Mouse (Mus musculus) megakaryocyte, adult 5-6 weeks (primary cell): Measurements from ENCODE around the gene Samd4b. TPM values are rescaled to one million over a fixed set of nuclear protein-coding genes. Genes with fewer than 3 reads are reported as not detected.
A peak's percentile ranks its signal among the peaks of the same experiment; 100 is the strongest.

ENCODE experiments used
- ATAC-seq: 2 replicates; pipeline ENCODE4 v1.8.0; 2016; ENCODE audit warnings: mild to moderate bottlenecking, inconsistent platforms; ENCODE audit not compliant: poor library complexity, severe bottlenecking
- total RNA-seq, 2 experiments: library from RNA; stranded (forward) in 1 of 2; stranded (reverse) in 1 of 2; fragments of 153-499, 151-499 nt in 1 of 2; fragments of 221-1000, 200-1000 nt in 1 of 2; gene quantifications; 2 replicates each; pipeline versions ENCODE4 v1.2.3 to v1.2.4; 2015 to 2017

Samd4b gene
- total RNA-seq, 2 experiments from 2014 or later: 6.1 to 30.2 TPM

DNA sequence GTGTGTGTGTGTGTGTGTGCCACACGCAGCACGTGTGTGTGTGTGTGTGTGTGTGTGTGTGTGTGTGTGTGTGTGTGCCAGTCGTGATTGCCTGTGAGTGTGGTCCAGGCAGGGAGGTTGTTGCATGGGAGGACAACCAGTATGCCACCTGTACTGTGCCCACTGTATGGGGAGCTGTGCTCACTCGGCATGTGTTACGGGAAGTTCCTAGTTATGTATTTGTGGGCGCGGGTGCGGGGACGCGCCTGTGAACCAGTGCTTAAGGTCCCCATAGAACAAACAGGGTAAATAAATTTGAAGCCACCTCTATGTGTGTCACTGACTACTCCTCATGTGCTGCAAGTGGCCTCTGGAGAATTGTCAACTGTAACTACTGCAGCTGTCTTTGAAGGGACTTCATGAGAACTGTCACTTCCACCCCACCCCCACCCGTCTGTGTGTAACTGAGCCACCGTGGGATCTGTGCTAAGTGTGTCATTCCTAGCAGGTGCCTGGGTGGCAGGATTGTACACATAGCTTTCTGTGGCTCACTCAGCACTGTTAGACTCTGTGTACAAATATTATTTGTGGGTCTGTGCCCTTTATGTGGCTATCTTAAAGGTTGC lies 215.5 kb downstream of the Samd4b start:
- no peak for ATAC-seq

GRCm38 (mm10) chr7:28381938-28382337 lies 216.0 kb downstream of the Samd4b start:
- peak; percentile 3 for ATAC-seq

DNA sequence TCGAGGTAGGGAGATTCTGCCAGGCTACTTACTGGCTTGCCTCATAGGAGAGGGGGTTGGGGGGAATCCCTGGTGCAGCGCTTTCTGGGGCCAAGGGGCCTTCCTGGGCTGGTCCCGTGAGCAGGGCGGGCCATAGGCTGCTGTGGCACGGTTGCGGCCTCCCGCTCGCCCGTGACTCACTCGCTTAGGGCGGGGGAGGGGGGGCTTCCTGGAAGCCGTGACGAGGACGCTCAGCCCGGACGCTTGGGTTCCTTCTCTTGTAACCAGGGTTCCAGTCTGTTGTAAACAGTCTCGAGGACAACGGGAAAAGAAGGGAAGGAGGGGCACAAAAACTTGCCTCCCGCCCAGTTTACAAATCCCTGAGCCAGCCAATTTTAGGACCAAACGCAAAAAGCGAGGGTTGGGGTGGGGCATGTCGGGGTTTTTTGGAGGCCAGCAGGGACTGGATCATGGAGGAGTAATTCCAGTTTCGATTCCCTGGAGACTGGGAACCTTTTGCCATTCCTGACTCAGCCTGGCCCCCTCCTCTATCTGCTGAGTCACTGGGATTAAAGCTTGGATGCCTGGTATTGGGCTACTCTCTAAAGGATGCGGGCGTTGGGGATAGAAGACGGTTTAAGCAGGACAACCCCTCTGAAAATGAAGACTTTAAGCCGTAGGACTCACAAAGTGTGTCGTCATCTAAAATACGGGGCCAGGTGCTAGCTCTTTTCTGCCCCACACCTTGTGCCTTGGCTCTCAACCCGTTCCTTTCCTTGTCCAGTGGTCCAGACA lies 216.7 kb downstream of the Samd4b start:
- ATAC-seq: peak; percentile 22

GRCm38 (mm10) chr7:28380237-28381016 lies 217.5 kb downstream of the Samd4b start, which contains the start of gene Zfp36:
TSS of gene Zfp36 (minus strand) at chr7:28380253.
- no peak for ATAC-seq

DNA sequence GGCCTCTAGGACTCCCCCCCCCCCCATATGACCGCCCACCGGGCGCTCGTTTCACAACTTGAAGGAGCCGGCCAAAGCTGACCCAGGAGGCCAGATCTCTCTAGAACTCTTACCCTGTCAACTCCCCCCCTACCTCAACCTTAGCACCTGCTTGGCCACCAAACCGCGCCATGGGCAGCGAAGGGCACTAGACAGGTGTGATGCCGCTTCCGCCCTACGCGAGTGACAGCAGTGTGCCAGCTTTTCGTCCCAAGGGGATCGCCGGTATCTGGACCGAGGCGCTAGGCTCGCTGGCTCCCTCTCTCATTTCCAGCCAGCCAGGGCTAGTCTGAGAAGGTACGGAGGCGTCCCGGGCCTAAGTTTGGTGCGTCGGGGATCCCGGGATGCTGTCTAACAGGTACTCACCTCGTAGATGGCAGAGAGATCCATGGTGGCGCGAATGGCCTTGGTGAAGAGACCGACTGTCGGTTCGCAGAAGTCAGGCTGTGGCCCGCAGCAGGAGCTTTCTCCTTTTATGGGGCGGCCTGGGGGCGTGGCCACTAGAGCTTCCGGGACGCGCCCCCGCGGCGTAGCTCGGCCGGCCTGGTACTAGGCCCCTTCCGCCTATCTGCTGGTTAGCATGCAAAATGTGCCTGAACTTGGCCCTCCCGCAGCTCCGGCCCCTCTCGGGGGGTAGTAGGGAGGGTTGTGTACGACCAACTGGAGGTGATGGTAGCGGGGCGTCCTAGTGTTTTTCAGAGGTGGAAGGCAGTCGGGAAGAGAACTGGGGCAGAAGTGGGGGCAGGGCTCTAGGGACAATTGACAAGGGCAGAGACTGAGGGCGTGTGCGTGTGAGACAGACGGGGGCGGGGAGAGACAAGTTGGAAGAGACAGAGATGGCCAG lies 218.9 kb downstream of the Samd4b start:
- ATAC-seq: peak; percentile 23

- ATAC-seq: peak; percentile 1
Observed at GRCm38 (mm10) chr7:28378066-28378690, 219.8 kb downstream of the Samd4b start.

- no peak for ATAC-seq
Observed at GRCm38 (mm10) chr7:28377190-28378065, 220.5 kb downstream of the Samd4b start.

- ATAC-seq: peak; percentile 1
Observed at GRCm38 (mm10) chr7:28376011-28376771, 221.8 kb downstream of the Samd4b start.

GRCm38 (mm10) chr7:28375176-28375921 lies 222.6 kb downstream of the Samd4b start:
- peak; percentile 24 for ATAC-seq

GRCm38 (mm10) chr7:28374647-28375046 lies 223.3 kb downstream of the Samd4b start:
- no peak for ATAC-seq

- no peak for ATAC-seq
Observed at GRCm38 (mm10) chr7:28373891-28374495, 224.0 kb downstream of the Samd4b start.

DNA sequence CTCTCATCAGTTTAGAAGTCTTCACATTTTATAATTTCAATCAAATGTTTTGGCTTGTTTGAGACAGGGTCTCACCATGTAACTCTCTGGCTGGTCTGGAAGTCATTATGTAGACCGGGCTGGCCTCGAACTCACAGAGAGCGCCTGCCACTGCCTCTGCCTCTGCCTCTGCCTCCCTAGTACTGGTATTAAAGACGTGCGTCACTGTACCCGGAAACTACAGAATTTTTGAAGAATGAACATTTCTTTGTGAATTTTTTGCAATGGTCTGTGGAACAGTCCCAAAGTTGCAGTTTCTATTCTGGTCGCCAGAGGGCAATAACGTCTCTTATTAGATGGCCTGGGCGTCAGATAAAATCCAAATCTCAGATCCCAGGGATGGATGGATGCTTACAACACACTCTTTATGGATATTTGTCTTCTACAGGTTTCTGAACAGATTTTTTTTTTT lies 224.8 kb downstream of the Samd4b start:
- ATAC-seq: peak; percentile 6

DNA sequence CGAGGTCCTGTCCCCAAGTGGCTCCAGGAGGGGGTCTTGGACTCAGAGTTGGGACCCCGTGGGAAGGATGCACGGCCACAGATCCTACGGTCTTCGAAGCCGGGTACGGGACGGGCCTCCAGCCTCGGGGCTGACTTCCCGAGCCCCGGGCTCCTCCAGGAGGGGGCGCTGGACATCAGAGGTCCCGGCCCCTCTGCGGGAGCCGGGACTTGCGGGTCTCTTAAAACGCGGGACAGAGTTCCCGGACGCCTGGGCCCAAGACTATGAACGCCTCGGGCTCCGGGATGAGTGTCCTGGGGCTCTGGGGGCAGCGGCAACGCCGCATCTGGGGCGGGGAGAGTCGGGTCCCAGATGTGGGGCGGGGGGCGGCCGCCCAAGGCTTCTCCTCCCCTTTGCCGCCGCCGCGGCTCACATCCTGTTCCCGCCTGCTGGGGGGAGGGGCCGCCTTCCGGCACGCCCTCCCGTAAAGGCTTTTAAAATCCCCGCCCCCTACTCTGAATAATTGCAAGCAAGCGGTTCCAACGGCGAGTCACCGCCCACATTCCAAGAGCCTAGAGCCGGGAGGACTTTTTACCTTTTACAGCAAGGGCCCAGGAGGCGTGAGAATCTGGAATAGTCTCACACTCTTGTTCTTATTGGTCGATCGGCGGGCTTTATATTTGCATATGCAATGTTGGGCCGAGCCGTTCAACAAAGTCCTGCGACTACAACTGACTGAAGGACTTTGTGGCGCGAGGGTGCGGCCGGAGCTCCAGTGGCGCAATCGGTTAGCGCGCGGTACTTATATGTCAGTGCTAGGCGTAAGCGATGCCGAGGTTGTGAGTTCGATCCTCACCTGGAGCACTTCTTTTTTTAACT lies 225.5 kb downstream of the Samd4b start, which contains the start of gene Plekhg2:
Plekhg2 (minus strand) TSS at position 349 of the 858 bp plus-strand sequence.
- ATAC-seq: peak; percentile 60

- ATAC-seq: no peak
Observed at GRCm38 (mm10) chr7:28371514-28371989, 226.4 kb downstream of the Samd4b start.

GRCm38 (mm10) chr7:28370977-28371513 lies 226.9 kb downstream of the Samd4b start:
- ATAC-seq: no peak

- no peak for ATAC-seq
Observed at GRCm38 (mm10) chr7:28370051-28370450, 227.9 kb downstream of the Samd4b start.
